Mouse (Mus musculus) lung, postnatal 14 days (tissue): ENCODE data around the gene Socs7.
"Not testable (repeated sequence)": the region's sequence is repeated elsewhere in the genome, so short reads cannot be mapped to it uniquely, and the experiment has no call there.

Source experiments
- DNase-seq: peaks from one replicate; pipeline ENCODE4 v3.0.0; 2021

Socs7 gene

DNA sequence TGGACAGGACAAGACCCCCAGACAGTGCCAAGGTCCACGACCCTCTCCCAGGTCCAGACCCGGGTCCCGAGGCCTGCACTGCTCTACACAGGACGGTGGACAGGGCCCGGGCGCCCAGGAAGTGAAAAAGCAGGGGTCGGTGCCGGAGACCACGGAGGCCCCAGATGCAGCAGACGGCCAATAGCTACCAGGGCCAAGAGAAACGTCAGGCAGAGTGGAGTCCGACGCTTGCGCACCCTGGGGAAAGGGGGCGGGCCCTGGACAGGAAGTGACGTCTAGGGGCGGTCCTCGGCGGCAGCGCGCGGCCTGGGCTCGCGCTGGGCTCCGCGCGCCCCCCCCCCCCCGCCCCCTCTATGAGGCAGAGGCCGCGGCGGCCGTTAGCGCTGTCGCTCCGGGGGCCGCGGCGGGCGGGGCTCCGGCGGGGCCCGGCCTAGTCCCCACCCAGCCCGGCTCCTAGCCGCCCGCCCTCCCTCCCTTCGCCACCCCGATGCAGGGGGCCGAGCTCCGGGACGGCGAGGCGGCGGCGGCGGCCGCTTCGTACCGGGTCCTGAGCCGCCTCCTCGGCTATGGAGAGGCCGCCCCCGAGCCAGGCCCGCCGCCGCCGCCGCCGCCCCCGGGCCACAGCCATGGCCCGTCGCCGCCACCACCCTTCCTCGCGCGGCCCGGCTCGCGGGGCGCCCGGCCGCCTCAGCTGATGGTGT is at the start of gene Socs7:
Gene Socs7 (plus strand): TSS at position 604 of the 701 bp plus-strand sequence.
- DNase-seq = peak; percentile 96

GRCm38 (mm10) chr11:97312871-97313270 is 49.5 kb upstream of the Socs7 start:
- DNase-seq = not testable (repeated sequence)

- no peak for DNase-seq
These were observed 48.2 kb upstream of the Socs7 start for GRCm38 (mm10) chr11:97314110-97314509.

DNA sequence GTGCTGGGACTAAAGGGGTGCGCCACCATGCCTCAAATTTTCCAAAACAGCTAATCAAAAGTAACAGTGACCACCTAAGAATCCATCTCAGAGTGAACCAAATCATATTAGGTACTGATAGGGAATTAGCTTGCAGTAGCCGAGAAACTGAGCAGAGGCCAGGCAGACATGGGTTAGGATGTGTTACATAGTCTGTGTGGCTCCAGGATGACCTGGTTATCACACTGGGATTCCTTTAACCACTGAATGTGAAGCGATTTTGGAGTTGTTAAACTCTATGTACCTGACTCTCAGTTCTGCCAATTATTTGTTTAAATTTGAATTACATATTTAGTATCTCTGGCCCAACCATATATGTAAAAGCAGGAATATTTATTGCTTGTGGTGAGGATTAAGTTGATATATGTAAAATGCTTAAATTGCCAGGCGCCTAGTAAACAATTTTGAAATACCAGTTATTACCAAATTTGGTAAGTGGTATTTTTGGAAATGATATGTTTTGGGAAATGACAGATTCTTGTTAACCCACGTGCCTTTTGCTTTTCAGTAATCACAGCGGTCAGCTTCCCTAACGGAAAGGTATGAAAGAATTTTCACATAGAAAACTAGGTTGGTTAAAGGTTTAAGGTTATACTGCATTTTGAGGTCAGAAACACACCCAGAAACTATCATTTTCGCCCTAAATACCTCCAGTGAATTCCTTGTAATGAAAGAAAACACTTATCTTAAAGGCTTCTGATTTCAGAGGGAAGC is 47.4 kb upstream of the Socs7 start:
- DNase-seq = no peak

- DNase-seq = peak; percentile 98
These were observed 46.5 kb upstream of the Socs7 start, which contains the start of gene Mrpl45 for GRCm38 (mm10) chr11:97315504-97316503. TSS of gene Mrpl45 (plus strand) at chr11:97315716.

DNA sequence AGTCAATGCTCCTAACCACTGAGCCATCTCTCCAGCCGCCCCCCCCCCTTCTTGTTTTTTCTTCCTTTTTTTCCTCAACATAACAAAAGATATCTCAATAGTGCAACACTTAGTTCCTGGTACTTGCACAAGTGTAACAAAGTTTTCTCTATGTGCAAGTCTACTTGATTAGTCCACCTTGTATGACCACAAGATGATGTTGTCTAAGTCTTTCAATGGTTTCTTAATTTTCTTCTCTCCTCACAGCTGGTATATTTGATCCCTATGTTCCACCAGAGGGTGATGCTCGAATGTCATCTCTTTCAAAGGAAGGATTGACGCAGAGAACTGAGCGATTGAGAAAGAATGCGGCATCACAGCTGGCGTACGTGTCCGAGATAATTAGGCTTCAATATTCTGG is 41.2 kb upstream of the Socs7 start:
- DNase-seq = no peak

GRCm38 (mm10) chr11:97321894-97322600 is 40.3 kb upstream of the Socs7 start:
- DNase-seq = not testable (repeated sequence)

DNA sequence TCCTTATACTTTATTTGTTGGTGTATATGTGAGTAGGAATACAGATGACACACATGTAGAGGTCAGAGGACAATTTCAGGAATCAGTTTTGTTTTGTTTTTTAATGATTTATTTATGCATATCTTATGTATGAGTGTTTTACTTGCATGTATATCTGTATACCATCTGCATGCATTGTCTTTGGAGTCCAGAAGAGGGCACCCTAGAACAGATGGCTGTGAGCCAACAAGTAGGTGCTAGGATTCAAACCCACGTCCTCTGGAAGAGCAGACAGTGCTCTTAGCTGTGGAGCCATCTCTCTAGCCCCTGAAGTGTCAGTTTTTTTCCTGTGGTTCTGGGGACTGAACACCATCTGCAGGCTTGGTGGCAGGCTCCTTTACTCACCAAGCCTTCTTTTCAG is 37.1 kb upstream of the Socs7 start:
- no peak for DNase-seq

- peak; percentile 77 for DNase-seq
These were observed 34.2 kb upstream of the Socs7 start for GRCm38 (mm10) chr11:97328148-97328547.

DNA sequence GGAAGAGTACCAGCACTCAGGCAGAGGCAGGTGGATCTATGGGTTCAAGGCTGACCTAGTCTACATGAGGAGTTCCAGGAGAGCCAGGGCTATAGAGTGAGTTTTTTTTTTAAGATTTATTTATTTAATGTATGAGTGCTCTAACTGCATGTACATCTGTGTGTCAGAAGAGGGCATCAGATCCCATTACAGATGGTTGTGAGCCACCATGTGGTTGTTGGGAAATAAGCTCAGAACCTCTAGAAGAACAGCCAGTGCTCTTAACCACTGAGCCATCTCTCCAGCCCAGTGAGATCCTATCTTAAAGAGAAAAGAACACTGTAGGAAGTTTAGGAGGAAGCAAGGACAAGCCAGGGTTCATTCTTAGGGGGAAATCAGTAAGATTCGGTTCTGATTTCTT is 32.0 kb upstream of the Socs7 start:
- no peak for DNase-seq

- no peak for DNase-seq
These were observed 30.8 kb upstream of the Socs7 start for GRCm38 (mm10) chr11:97331231-97332190.

DNA sequence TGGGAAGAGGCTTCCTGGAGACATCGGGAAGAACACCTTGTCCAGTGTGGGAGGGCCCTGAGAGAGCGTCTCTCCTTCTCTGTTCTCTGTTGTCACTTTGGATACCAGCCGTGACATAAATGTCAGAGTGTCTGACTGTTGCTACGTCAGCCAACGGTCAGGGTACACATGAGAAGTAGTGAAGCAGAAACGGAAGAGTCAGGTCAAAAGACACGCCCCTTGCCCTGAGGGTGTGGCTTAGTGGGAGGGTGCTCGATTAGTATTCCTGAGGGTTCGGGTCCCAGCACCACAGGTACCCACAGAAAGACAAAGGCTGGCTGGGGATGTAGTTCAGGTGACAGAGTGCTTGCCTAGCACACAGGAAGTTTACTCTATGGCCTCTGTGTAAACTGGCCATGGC is 29.3 kb upstream of the Socs7 start:
- DNase-seq = no peak

GRCm38 (mm10) chr11:97333896-97334295 is 28.5 kb upstream of the Socs7 start:
- no peak for DNase-seq

DNA sequence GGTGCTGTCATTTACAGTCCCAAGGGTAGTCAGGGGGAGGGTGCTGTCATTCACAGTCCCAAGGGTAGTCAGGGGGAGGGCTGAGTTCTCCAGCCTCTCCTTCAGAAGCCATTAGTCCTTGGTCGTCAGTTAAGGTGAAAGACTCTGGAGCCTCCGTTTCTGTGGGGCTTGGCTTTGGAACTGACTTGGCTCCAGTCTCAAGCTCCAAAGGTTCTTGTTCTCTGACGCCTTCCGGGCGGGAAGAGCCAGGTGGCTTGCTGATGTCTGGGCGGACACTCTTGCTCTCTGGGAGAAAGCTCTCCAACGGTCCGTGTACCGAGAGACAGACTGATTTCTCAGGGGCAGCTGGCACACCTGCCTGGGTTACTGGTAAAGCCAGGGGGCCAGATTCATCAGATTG is 28.0 kb upstream of the Socs7 start:
- no peak for DNase-seq

GRCm38 (mm10) chr11:97336238-97336637 is 26.1 kb upstream of the Socs7 start:
- DNase-seq = no peak

DNA sequence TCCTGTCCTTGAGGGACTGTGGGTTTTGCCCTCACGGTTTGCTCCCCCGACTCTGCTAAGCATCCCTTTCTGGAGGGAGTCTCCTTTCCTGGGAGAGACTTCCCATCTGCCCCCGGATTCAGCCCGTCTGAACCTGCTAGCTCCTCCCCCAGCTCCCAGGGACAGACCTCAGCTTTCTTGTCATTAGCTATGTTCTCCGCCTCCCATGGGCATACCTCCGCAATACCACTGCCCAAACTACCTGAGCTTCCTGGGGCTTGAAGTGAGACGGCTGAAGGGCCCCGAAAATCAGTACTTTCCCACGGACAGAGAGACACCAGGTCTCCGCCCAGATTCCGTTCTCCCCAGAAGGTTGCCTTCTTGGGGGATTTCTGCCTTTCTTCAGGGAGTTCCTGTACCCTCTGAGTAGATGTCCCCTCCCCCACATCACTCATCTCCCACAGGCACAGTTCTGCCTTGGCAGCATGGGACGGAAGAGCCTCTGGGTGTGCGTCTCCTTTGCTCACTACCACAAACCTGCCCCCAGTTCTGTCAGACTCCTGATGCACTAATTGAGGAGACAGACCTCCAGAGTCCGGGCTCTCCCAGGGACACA is 25.5 kb upstream of the Socs7 start:
- no peak for DNase-seq

- DNase-seq = no peak
These were observed 25.0 kb upstream of the Socs7 start for GRCm38 (mm10) chr11:97337363-97337762.

GRCm38 (mm10) chr11:97338302-97338976 is 23.9 kb upstream of the Socs7 start:
- DNase-seq = peak; percentile 21

- DNase-seq = peak; percentile 84
These were observed 23.4 kb upstream of the Socs7 start for GRCm38 (mm10) chr11:97338977-97339315.

DNA sequence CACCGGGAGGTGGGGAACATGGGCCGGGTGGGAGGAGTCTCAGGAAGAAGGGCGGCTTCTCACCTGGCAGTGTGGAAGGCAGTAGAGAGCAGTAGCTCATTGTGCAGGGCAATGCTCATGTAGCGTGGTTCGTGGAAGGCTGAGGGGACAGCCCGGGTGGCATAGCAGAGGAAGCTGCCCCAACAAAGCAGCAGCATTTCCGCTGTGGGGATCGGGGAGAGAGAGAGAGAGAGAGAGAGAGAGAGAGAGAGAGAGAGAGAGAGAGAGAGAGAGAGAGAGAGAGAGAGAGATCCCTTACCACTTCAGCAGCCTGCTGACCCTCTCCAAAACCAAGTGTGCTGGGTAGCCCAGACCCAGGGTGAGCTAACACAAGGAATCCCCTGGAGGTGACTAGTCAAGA is 19.2 kb upstream of the Socs7 start:
- DNase-seq = no peak
